Mouse (Mus musculus) urinary bladder, postnatal 0 days (tissue): ENCODE data around the gene Osbpl5. TPM values are rescaled to one million over a fixed set of nuclear protein-coding genes. Genes with fewer than 3 reads are reported as not detected.

Experiments used
- microRNA-seq: library from miRNA; unstranded; fragments of <30 nt; microRNA quantifications from one replicate; pipeline ENCODE4, GENCODE M21; 2016
- polyA plus RNA-seq: library from polyadenylated mRNA; unstranded; fragments of >200 nt; fragmentation: Nextera tagmentation; extraction: Ambion mirVana; gene quantifications from 2 replicates; pipeline ENCODE4 v1.2.1, GENCODE M21; 2015

The Osbpl5 gene
- polyA plus RNA-seq: 43.1 and 44.2 TPM in 2 replicates

GRCm38 (mm10) chr7:143756125-143757026, at the start of gene Osbpl5:
Gene Osbpl5, minus strand, starts transcription at chr7:143756985.

GRCm38 (mm10) chr7:143783996-143784829, 27.4 kb upstream of the Osbpl5 start, which contains the start of gene Mrgpre:
Gene Mrgpre, minus strand, starts transcription at chr7:143784500.

GRCm38 (mm10) chr7:143766893-143767292, 10.1 kb upstream of the Osbpl5 start, which contains the start of gene Mrgprg:
Gene Mrgprg, minus strand, starts transcription at chr7:143766993.

GRCm38 (mm10) chr7:143685359-143686067, 71.3 kb downstream of the Osbpl5 start, which contains the start of gene Tnfrsf23:
Gene Tnfrsf23, minus strand, starts transcription at chr7:143685872.

GRCm38 (mm10) chr7:143649034-143649768, 107.6 kb downstream of the Osbpl5 start, which contains the start of gene Tnfrsf22:
Gene Tnfrsf22, minus strand, starts transcription at chr7:143649661.

Small RNA genes within 50 kb of the gene (microRNA-seq; reads per million reads assigned to microRNA genes)
- not detected for gene Gm22064

Other genes with a start within 250 kb of the Osbpl5 start
- 123 and 128 TPM in 2 replicates for gene Nap1l4, start 207.9 kb downstream of the Osbpl5 start, polyA plus RNA-seq
- 49.1 and 50.7 TPM in 2 replicates for gene Cars, start 156.9 kb downstream of the Osbpl5 start, polyA plus RNA-seq
- 0.89 and 1.3 TPM in 2 replicates for gene Tnfrsf26, start 128.3 kb downstream of the Osbpl5 start, polyA plus RNA-seq
- gene Tnfrsf22, start 107.3 kb downstream of the Osbpl5 start, polyA plus RNA-seq: 10.9 and 14.1 TPM in 2 replicates
- gene Tnfrsf23, start 71.1 kb downstream of the Osbpl5 start, polyA plus RNA-seq: 8.2 and 9.2 TPM in 2 replicates
- gene Mrgprg, start 10.0 kb upstream of the Osbpl5 start, polyA plus RNA-seq: not detected in 2 replicates
- 0.29 and 0.51 TPM in 2 replicates for gene Mrgpre, start 27.5 kb upstream of the Osbpl5 start, polyA plus RNA-seq
- 4.1 and 4.5 TPM in 2 replicates for gene Nadsyn1, start 65.9 kb upstream of the Osbpl5 start, polyA plus RNA-seq
- gene Dhcr7, start 66.2 kb upstream of the Osbpl5 start, polyA plus RNA-seq: 38.4 and 63.1 TPM in 2 replicates
- gene Gm498, start 109.9 kb upstream of the Osbpl5 start, polyA plus RNA-seq: not detected in 2 replicates
- 3.0 and 3.2 TPM in 2 replicates for gene Shank2, start 244.9 kb upstream of the Osbpl5 start, polyA plus RNA-seq